Mouse (Mus musculus): ENCODE results near the gene Slc39a11. TPM values are rescaled to one million over a fixed set of nuclear protein-coding genes. Genes with fewer than 3 reads are reported as not detected.

Gene Slc39a11
- total RNA-seq, 2 experiments from 2014 or later: 21.7 to 23.1 TPM

GRCm38 (mm10) chr11:113291781-113292714, 357.8 kb downstream of the Slc39a11 start:
- no peak overlapping the region for H3K4me3 ChIP-seq
- H3K27ac ChIP-seq: peak overlapping the region; percentile 75
- no peak for DNase-seq (ENCODE audit: low spot score in 2 of 2)
- TF ChIP-seq CTCF (conservative IDR thresholded peaks at IDR 0.05): peak; percentile 42

- no peak overlapping the region for H3K4me3 ChIP-seq
- no peak for TF ChIP-seq CTCF (conservative IDR thresholded peaks at IDR 0.05)
- no peak for DNase-seq (ENCODE audit: low spot score in 2 of 2)
- no peak overlapping the region for H3K27ac ChIP-seq
These were observed 359.0 kb downstream of the Slc39a11 start for GRCm38 (mm10) chr11:113290911-113291310.

GRCm38 (mm10) chr11:113284951-113285741, 364.7 kb downstream of the Slc39a11 start:
- Histone ChIP-seq H3K4me3 (no peak overlapping the region), H3K27ac (no peak overlapping the region)
- no peak for DNase-seq (ENCODE audit: low spot score in 2 of 2)
- TF ChIP-seq CTCF (conservative IDR thresholded peaks at IDR 0.05): no peak

GRCm38 (mm10) chr11:113283376-113283811, 366.5 kb downstream of the Slc39a11 start:
- Histone ChIP-seq H3K27ac (0 out of 2 replicates have a peak overlapping the region, but pooled peaks have one; percentile 10), H3K4me3 (no peak overlapping the region)
- no peak for TF ChIP-seq CTCF (conservative IDR thresholded peaks at IDR 0.05)
- DNase-seq (ENCODE audit: low spot score in 2 of 2): no peak

GRCm38 (mm10) chr11:113278238-113278637, 371.6 kb downstream of the Slc39a11 start:
- no peak overlapping the region for H3K4me3 ChIP-seq
- DNase-seq (ENCODE audit: low spot score in 2 of 2): no peak
- H3K27ac ChIP-seq: no peak overlapping the region
- no peak for TF ChIP-seq CTCF (conservative IDR thresholded peaks at IDR 0.05)

GRCm38 (mm10) chr11:113277034-113277612, 372.8 kb downstream of the Slc39a11 start:
- Histone ChIP-seq H3K4me3 (no peak overlapping the region), H3K27ac (peak overlapping the region; percentile 54; the same call in 1 of the 2 replicates)
- TF ChIP-seq CTCF (conservative IDR thresholded peaks at IDR 0.05): no peak
- peak in 1 of 2 experiments; percentile 18 for DNase-seq (ENCODE audit: low spot score in 2 of 2)

GRCm38 (mm10) chr11:113276518-113276917, 373.4 kb downstream of the Slc39a11 start:
- H3K27ac ChIP-seq: peak overlapping the region; percentile 28; the same call in 1 of the 2 replicates
- no peak for TF ChIP-seq CTCF (conservative IDR thresholded peaks at IDR 0.05)
- H3K4me3 ChIP-seq: no peak overlapping the region
- no peak for DNase-seq (ENCODE audit: low spot score in 2 of 2)

GRCm38 (mm10) chr11:113274037-113274436, 375.8 kb downstream of the Slc39a11 start:
- Histone ChIP-seq H3K4me3 (no peak overlapping the region), H3K27ac (no peak overlapping the region)
- TF ChIP-seq CTCF (conservative IDR thresholded peaks at IDR 0.05): no peak
- no peak for DNase-seq (ENCODE audit: low spot score in 2 of 2)

- H3K27ac ChIP-seq: peak overlapping the region; percentile 14; the same call in 1 of the 2 replicates
- TF ChIP-seq CTCF (conservative IDR thresholded peaks at IDR 0.05): no peak
These were observed 378.0 kb downstream of the Slc39a11 start for GRCm38 (mm10) chr11:113271857-113272256.

GRCm38 (mm10) chr11:113268831-113269319, 381.0 kb downstream of the Slc39a11 start:
- TF ChIP-seq CTCF (conservative IDR thresholded peaks at IDR 0.05): no peak

More at GRCm38 (mm10) chr11:113271857-113272256, 378.0 kb downstream of the Slc39a11 start:
- DNase-seq (ENCODE audit: low spot score in 2 of 2): no peak
- H3K4me3 ChIP-seq: no peak overlapping the region

GRCm38 (mm10) chr11:113267516-113268230, 382.2 kb downstream of the Slc39a11 start:
- peak in 1 of 2 experiments; percentile 32 for DNase-seq (ENCODE audit: low spot score in 2 of 2)
- peak overlapping the region; percentile 79 for H3K27ac ChIP-seq

More at GRCm38 (mm10) chr11:113268831-113269319, 381.0 kb downstream of the Slc39a11 start:
- Histone ChIP-seq H3K4me3 (no peak overlapping the region), H3K27ac (no peak overlapping the region)
- DNase-seq (ENCODE audit: low spot score in 2 of 2): no peak

GRCm38 (mm10) chr11:113266706-113267105, 383.2 kb downstream of the Slc39a11 start:
- DNase-seq (ENCODE audit: low spot score in 2 of 2): peak; percentile 72 to 78
- H3K27ac ChIP-seq: peak overlapping the region; percentile 79

More at GRCm38 (mm10) chr11:113267516-113268230, 382.2 kb downstream of the Slc39a11 start:
- no peak overlapping the region for H3K4me3 ChIP-seq
- TF ChIP-seq CTCF (conservative IDR thresholded peaks at IDR 0.05): no peak

More at GRCm38 (mm10) chr11:113266706-113267105, 383.2 kb downstream of the Slc39a11 start:
- H3K4me3 ChIP-seq: no peak overlapping the region
- TF ChIP-seq CTCF (conservative IDR thresholded peaks at IDR 0.05): no peak

All from layer of hippocampus, adult 2 months (tissue).